Mouse (Mus musculus) gastrocnemius, postnatal 10 days (tissue): ENCODE data around the gene Fastkd2. TPM values are rescaled to one million over a fixed set of nuclear protein-coding genes. Genes with fewer than 3 reads are reported as not detected.

Experiments
- DNase-seq: peaks from one replicate; pipeline ENCODE4 v3.0.0; 2021; ENCODE audit warnings: mixed read lengths
- long read RNA-seq, 2 experiments: library from polyadenylated mRNA; stranded (forward); transcript quantifications; one replicate each; pipeline ENCODE4 v2.0.0; 2021
- total RNA-seq, 2 experiments: library from RNA; stranded (reverse); gene quantifications; 2 replicates each; pipeline ENCODE4 v1.2.3; 2021

Fastkd2 gene
- total RNA-seq = 10 to 100 TPM; 17.3 to 20.6 TPM
- long read RNA-seq, experiment 1, full-length matches to known transcripts = 29 of 35 reads
- long read RNA-seq, experiment 1, partial matches to known transcripts = 1 of 35 reads
- long read RNA-seq, experiment 1, other reads (novel, unspliced or antisense) = 5 of 35 reads
- long read RNA-seq, experiment 2, full-length matches to known transcripts = 25 of 29 reads
- long read RNA-seq, experiment 2, partial matches to known transcripts = 1 of 29 reads
- long read RNA-seq, experiment 2, other reads (novel, unspliced or antisense) = 3 of 29 reads

- DNase-seq = peak; percentile 78
These were observed at the start of gene Fastkd2, which contains the start of gene Mdh1b for GRCm38 (mm10) chr1:63730240-63730771. Gene Fastkd2 (plus strand): TSS chr1:63730614. Gene Mdh1b (minus strand): TSS chr1:63730318.

- DNase-seq = no peak
These were observed 43.6 kb upstream of the Fastkd2 start, which contains the start of gene Dytn for GRCm38 (mm10) chr1:63686827-63687226. Gene Dytn (minus strand): TSS chr1:63686927.

GRCm38 (mm10) chr1:63696861-63697260, 33.6 kb upstream of the Fastkd2 start:
- no peak for DNase-seq

- DNase-seq = no peak
These were observed 24.7 kb upstream of the Fastkd2 start for GRCm38 (mm10) chr1:63705733-63706132.

- DNase-seq = no peak
These were observed 21.5 kb upstream of the Fastkd2 start for GRCm38 (mm10) chr1:63708876-63709275.

GRCm38 (mm10) chr1:63720161-63720560, 10.3 kb upstream of the Fastkd2 start:
- no peak for DNase-seq

- no peak for DNase-seq
These were observed 618 bp upstream of the Fastkd2 start for GRCm38 (mm10) chr1:63729796-63730195.

GRCm38 (mm10) chr1:63756005-63756404, 25.6 kb downstream of the Fastkd2 start:
- no peak for DNase-seq

- DNase-seq = peak; percentile 5
These were observed 32.8 kb downstream of the Fastkd2 start for GRCm38 (mm10) chr1:63763212-63763694.

- DNase-seq = no peak
These were observed 33.5 kb downstream of the Fastkd2 start for GRCm38 (mm10) chr1:63763881-63764386.

- DNase-seq = no peak
These were observed 34.0 kb downstream of the Fastkd2 start for GRCm38 (mm10) chr1:63764395-63764794.

- no peak for DNase-seq
These were observed 37.7 kb downstream of the Fastkd2 start for GRCm38 (mm10) chr1:63768112-63768511.

GRCm38 (mm10) chr1:63769167-63769566, 38.8 kb downstream of the Fastkd2 start, which contains the start of gene 4933402D24Rik:
Gene 4933402D24Rik (minus strand): TSS chr1:63769267.
- DNase-seq = no peak

- no peak for DNase-seq
These were observed 39.9 kb downstream of the Fastkd2 start for GRCm38 (mm10) chr1:63770309-63770708.

- no peak for DNase-seq
These were observed 46.0 kb downstream of the Fastkd2 start for GRCm38 (mm10) chr1:63776396-63776795.

- no peak for DNase-seq
These were observed 46.7 kb downstream of the Fastkd2 start for GRCm38 (mm10) chr1:63776902-63777630.

GRCm38 (mm10) chr1:63794326-63794725, 63.9 kb downstream of the Fastkd2 start:
- no peak for DNase-seq

Other genes with a start within 250 kb of the Fastkd2 start
- not detected for gene Gm39653, start 114.6 kb upstream of the Fastkd2 start, total RNA-seq
- not detected for gene Dytn, start 43.7 kb upstream of the Fastkd2 start, total RNA-seq
- gene Mdh1b, start 296 bp upstream of the Fastkd2 start, total RNA-seq = not detected
- gene 4933402D24Rik, start 38.7 kb downstream of the Fastkd2 start, total RNA-seq = not detected